Mouse (Mus musculus): Measurements from ENCODE around the gene Duoxa1. TPM values are rescaled to one million over a fixed set of nuclear protein-coding genes. Genes with fewer than 3 reads are reported as not detected.
"Not testable (repeated sequence)": the region's sequence is repeated elsewhere in the genome, so short reads cannot be mapped to it uniquely, and the experiment has no call there.

The Duoxa1 gene
- polyA plus RNA-seq, 1 experiment from 2014 or later: not detected

- no peak for DNase-seq (ENCODE audit: low spot score)
- H3K4me1 ChIP-seq (ENCODE audit: control insufficient read depth, insufficient read depth, low read length): peaks cover 14% of the 10 kb centered on the region
- WGBS: 83% methylated on average over 6 of the region's 6 CpGs
Observed at GRCm38 (mm10) chr2:122345106-122345893, 31.8 kb upstream of the Duoxa1 start.

DNA sequence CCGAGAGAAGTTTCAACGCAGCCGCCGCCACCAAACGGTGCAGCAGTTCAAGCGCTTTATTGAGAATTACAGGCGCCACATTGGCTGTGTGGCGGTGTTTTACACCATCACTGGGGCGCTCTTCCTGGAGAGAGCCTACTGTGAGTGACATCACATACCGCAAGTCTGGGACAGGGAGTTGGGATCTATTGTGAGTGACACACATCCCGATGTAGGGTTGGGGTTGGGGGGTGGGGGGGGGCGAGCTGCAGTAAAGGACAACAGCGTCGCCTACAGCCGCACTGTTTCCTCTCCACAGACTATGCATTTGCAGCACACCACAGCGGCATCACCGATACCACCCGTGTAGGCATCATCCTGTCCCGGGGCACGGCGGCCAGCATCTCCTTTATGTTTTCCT lies 23.8 kb upstream of the Duoxa1 start:
- WGBS: 63% methylated on average over 21 of the region's 21 CpGs
- DNase-seq (ENCODE audit: low spot score) (no peak), ATAC-seq (ENCODE audit: insufficient read depth, low FRiP score, low TSS enrichment) (no peak)
- Histone ChIP-seq H3K4me1 (ENCODE audit: control insufficient read depth, insufficient read depth, low read length) (no peaks in the 10 kb centered on the region), H3K9me3 (ENCODE audit: control insufficient read depth, low read length) (no peaks in the 10 kb centered on the region), H3K27ac (ENCODE audit: low read depth, low read length) (no peak overlapping the region), H3K4me3 (ENCODE audit: low read depth, low read length) (no peak overlapping the region), H3K36me3 (ENCODE audit: control insufficient read depth, insufficient read depth, low read length) (no peaks in the 10 kb centered on the region), H3K4me2 (ENCODE audit: low read depth) (peak overlapping the region; percentile 24), H3K27me3 (ENCODE audit: control insufficient read depth, insufficient read depth, low read length) (no peaks in the 10 kb centered on the region), H3K9ac (ENCODE audit: low read length) (no peak overlapping the region)

More at GRCm38 (mm10) chr2:122345106-122345893, 31.8 kb upstream of the Duoxa1 start:
- H3K4me2 ChIP-seq (ENCODE audit: low read depth): no peak overlapping the region
- H3K9me3 ChIP-seq (ENCODE audit: control insufficient read depth, low read length): no peaks in the 10 kb centered on the region
- H3K27ac ChIP-seq (ENCODE audit: low read depth, low read length): no peak overlapping the region
- H3K27me3 ChIP-seq (ENCODE audit: control insufficient read depth, insufficient read depth, low read length): no peaks in the 10 kb centered on the region
- no peaks in the 10 kb centered on the region for H3K36me3 ChIP-seq (ENCODE audit: control insufficient read depth, insufficient read depth, low read length)
- H3K9ac ChIP-seq (ENCODE audit: low read length): no peak overlapping the region
- no peak overlapping the region for H3K4me3 ChIP-seq (ENCODE audit: low read depth, low read length)
- no peak for ATAC-seq (ENCODE audit: insufficient read depth, low FRiP score, low TSS enrichment)

DNA sequence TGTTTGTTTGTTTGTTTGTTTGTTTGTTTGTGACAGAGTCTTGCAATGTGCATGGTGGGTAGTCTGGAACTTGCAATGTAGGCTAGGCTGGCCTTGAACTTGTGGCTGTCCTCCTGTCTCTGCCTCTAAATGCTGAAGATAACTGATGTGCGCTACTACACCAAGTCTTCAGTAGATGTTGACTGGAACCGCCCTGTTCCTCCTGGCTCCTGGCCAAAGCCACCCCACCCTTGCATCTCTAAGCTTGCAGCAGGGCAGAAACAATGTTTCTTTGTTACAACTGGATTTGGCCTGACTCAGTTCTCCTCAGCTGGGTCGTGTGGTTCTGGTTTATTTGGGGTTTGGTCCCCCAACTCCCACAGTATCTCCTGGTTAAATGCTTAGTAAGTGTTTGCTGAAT lies 20.6 kb upstream of the Duoxa1 start:
- Histone ChIP-seq H3K9ac (ENCODE audit: low read length) (no peak overlapping the region), H3K4me1 (ENCODE audit: control insufficient read depth, insufficient read depth, low read length) (no peaks in the 10 kb centered on the region), H3K4me3 (ENCODE audit: low read depth, low read length) (no peak overlapping the region), H3K9me3 (ENCODE audit: control insufficient read depth, low read length) (no peaks in the 10 kb centered on the region), H3K27me3 (ENCODE audit: control insufficient read depth, insufficient read depth, low read length) (no peaks in the 10 kb centered on the region), H3K4me2 (ENCODE audit: low read depth) (no peak overlapping the region), H3K27ac (ENCODE audit: low read depth, low read length) (no peak overlapping the region), H3K36me3 (ENCODE audit: control insufficient read depth, insufficient read depth, low read length) (no peaks in the 10 kb centered on the region)
- ATAC-seq (ENCODE audit: insufficient read depth, low FRiP score, low TSS enrichment) (no peak), DNase-seq (ENCODE audit: low spot score) (no peak)
- WGBS: 81% methylated on average over 3 of the region's 3 CpGs

GRCm38 (mm10) chr2:122332222-122332621 lies 18.7 kb upstream of the Duoxa1 start:
- Histone ChIP-seq H3K9ac (ENCODE audit: low read length) (no peak overlapping the region), H3K9me3 (ENCODE audit: control insufficient read depth, low read length) (no peaks in the 10 kb centered on the region), H3K27ac (ENCODE audit: low read depth, low read length) (no peak overlapping the region), H3K4me2 (ENCODE audit: low read depth) (no peak overlapping the region), H3K36me3 (ENCODE audit: control insufficient read depth, insufficient read depth, low read length) (no peaks in the 10 kb centered on the region), H3K4me3 (ENCODE audit: low read depth, low read length) (no peak overlapping the region), H3K4me1 (ENCODE audit: control insufficient read depth, insufficient read depth, low read length) (no peaks in the 10 kb centered on the region), H3K27me3 (ENCODE audit: control insufficient read depth, insufficient read depth, low read length) (no peaks in the 10 kb centered on the region)
- WGBS: 85% methylated on average over 3 of the region's 3 CpGs
- ATAC-seq (ENCODE audit: insufficient read depth, low FRiP score, low TSS enrichment): no peak
- no peak for DNase-seq (ENCODE audit: low spot score)

- H3K4me2 ChIP-seq (ENCODE audit: low read depth); H3K27ac ChIP-seq (ENCODE audit: low read depth, low read length); ATAC-seq (ENCODE audit: insufficient read depth, low FRiP score, low TSS enrichment); H3K9me3 ChIP-seq (ENCODE audit: control insufficient read depth, low read length); H3K4me1 ChIP-seq (ENCODE audit: control insufficient read depth, insufficient read depth, low read length); H3K4me3 ChIP-seq (ENCODE audit: low read depth, low read length); H3K36me3 ChIP-seq (ENCODE audit: control insufficient read depth, insufficient read depth, low read length); H3K27me3 ChIP-seq (ENCODE audit: control insufficient read depth, insufficient read depth, low read length); DNase-seq (ENCODE audit: low spot score); H3K9ac ChIP-seq (ENCODE audit: low read length): not testable (repeated sequence)
- WGBS: 90% methylated on average over 5 of the region's 6 CpGs
Observed at GRCm38 (mm10) chr2:122330317-122330716, 16.8 kb upstream of the Duoxa1 start.

GRCm38 (mm10) chr2:122327986-122328385 lies 14.5 kb upstream of the Duoxa1 start:
- Histone ChIP-seq H3K27me3 (ENCODE audit: control insufficient read depth, insufficient read depth, low read length) (no peaks in the 10 kb centered on the region), H3K27ac (ENCODE audit: low read depth, low read length) (no peak overlapping the region), H3K9me3 (ENCODE audit: control insufficient read depth, low read length) (no peaks in the 10 kb centered on the region), H3K4me3 (ENCODE audit: low read depth, low read length) (no peak overlapping the region), H3K9ac (ENCODE audit: low read length) (no peak overlapping the region), H3K4me1 (ENCODE audit: control insufficient read depth, insufficient read depth, low read length) (no peaks in the 10 kb centered on the region), H3K4me2 (ENCODE audit: low read depth) (no peak overlapping the region), H3K36me3 (ENCODE audit: control insufficient read depth, insufficient read depth, low read length) (no peaks in the 10 kb centered on the region)
- DNase-seq (ENCODE audit: low spot score) (no peak), ATAC-seq (ENCODE audit: insufficient read depth, low FRiP score, low TSS enrichment) (no peak)
- WGBS: 85% methylated on average over 3 of the region's 3 CpGs

- no peaks in the 10 kb centered on the region for H3K27me3 ChIP-seq (ENCODE audit: control insufficient read depth, insufficient read depth, low read length)
- DNase-seq (ENCODE audit: low spot score): no peak
- H3K9ac ChIP-seq (ENCODE audit: low read length): no peak overlapping the region
- no peak for ATAC-seq (ENCODE audit: insufficient read depth, low FRiP score, low TSS enrichment)
- WGBS: 84% methylated on average over 2 of the region's 2 CpGs
- no peaks in the 10 kb centered on the region for H3K4me1 ChIP-seq (ENCODE audit: control insufficient read depth, insufficient read depth, low read length)
- no peaks in the 10 kb centered on the region for H3K9me3 ChIP-seq (ENCODE audit: control insufficient read depth, low read length)
- no peak overlapping the region for H3K27ac ChIP-seq (ENCODE audit: low read depth, low read length)
- no peaks in the 10 kb centered on the region for H3K36me3 ChIP-seq (ENCODE audit: control insufficient read depth, insufficient read depth, low read length)
- H3K4me2 ChIP-seq (ENCODE audit: low read depth): no peak overlapping the region
- H3K4me3 ChIP-seq (ENCODE audit: low read depth, low read length): no peak overlapping the region
Observed at GRCm38 (mm10) chr2:122325361-122325760, 11.8 kb upstream of the Duoxa1 start.

DNA sequence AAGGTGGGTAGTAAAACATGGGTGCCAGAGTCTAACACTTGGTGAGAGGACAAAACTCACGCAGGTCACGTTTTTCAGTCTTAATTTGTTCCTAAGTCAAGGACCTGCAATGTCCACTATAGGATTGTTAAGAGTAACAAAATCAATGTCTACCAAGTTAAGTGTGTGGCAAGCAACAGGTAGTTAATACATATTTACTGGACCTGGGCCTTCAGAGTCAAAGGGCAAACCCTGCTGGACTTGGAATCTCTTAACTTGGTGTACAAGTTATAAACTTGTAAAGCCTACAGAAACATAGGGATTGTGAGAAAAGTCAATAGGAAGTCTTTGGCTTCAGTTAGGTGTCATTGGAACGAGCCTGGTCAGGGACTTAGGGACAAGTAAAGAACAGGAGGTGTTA lies 11.1 kb upstream of the Duoxa1 start:
- ATAC-seq (ENCODE audit: insufficient read depth, low FRiP score, low TSS enrichment) (no peak), DNase-seq (ENCODE audit: low spot score) (no peak)
- Histone ChIP-seq H3K9ac (ENCODE audit: low read length) (no peak overlapping the region), H3K36me3 (ENCODE audit: control insufficient read depth, insufficient read depth, low read length) (no peaks in the 10 kb centered on the region), H3K4me3 (ENCODE audit: low read depth, low read length) (no peak overlapping the region), H3K4me2 (ENCODE audit: low read depth) (no peak overlapping the region), H3K4me1 (ENCODE audit: control insufficient read depth, insufficient read depth, low read length) (no peaks in the 10 kb centered on the region), H3K9me3 (ENCODE audit: control insufficient read depth, low read length) (no peaks in the 10 kb centered on the region), H3K27me3 (ENCODE audit: control insufficient read depth, insufficient read depth, low read length) (no peaks in the 10 kb centered on the region), H3K27ac (ENCODE audit: low read depth, low read length) (no peak overlapping the region)
- WGBS: 78% methylated on average over 3 of the region's 3 CpGs

DNA sequence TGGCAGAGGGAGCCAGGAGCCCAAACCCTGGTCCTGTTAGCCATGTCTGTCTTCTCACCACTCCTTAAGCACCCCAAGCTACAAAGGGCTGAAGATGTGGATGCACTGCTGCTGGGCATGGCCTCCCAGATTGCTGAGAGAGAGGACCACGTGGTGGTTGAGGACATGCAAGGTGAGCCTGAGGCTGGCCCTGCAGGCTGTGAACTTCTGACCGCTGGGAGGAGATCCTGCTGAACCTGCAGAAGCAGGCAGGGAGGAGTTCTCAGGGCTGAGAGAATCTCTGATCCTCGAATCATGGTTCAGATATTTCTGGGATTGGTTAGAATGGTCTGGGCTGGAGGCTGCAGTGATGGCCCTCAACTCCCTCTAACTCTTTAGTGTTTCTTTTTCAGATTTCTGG lies 10.4 kb upstream of the Duoxa1 start:
- Histone ChIP-seq H3K9me3 (ENCODE audit: control insufficient read depth, low read length) (no peaks in the 10 kb centered on the region), H3K4me1 (ENCODE audit: control insufficient read depth, insufficient read depth, low read length) (no peaks in the 10 kb centered on the region), H3K36me3 (ENCODE audit: control insufficient read depth, insufficient read depth, low read length) (no peaks in the 10 kb centered on the region), H3K27me3 (ENCODE audit: control insufficient read depth, insufficient read depth, low read length) (no peaks in the 10 kb centered on the region), H3K4me2 (ENCODE audit: low read depth) (no peak overlapping the region), H3K27ac (ENCODE audit: low read depth, low read length) (no peak overlapping the region), H3K9ac (ENCODE audit: low read length) (no peak overlapping the region), H3K4me3 (ENCODE audit: low read depth, low read length) (no peak overlapping the region)
- DNase-seq (ENCODE audit: low spot score) (no peak), ATAC-seq (ENCODE audit: insufficient read depth, low FRiP score, low TSS enrichment) (no peak)
- 57% methylated on average over 3 of the region's 3 CpGs for WGBS
